Mouse (Mus musculus) frontal cortex, postnatal 36 days (tissue): ENCODE results near the gene E2f4.

Experiments
- DNase-seq, 2 experiments: peaks; one replicate each; pipeline ENCODE4 v3.0.0; 2022; ENCODE audit warnings: low spot score in 2 of 2

The E2f4 gene

DNA sequence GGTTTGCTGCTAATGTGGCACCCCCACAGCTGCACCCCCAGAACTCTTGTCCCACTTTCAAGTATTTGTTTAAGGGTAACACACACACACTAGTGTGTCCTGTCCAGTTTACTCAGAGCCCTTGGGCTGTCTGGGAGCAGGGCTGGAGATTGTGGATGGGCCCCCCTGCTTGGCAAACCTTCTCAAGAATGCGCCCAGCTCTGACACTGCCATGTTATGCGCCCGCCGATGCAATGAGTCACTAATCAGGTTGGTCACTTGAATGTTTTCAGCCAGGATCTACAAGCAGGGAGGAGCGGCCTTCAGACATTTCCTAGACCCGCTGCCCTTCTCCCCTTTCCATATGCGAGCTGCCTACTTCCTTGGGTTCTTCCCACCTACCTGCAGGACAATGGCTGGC, 5.0 kb upstream of the E2f4 start:
- DNase-seq = no peak

DNA sequence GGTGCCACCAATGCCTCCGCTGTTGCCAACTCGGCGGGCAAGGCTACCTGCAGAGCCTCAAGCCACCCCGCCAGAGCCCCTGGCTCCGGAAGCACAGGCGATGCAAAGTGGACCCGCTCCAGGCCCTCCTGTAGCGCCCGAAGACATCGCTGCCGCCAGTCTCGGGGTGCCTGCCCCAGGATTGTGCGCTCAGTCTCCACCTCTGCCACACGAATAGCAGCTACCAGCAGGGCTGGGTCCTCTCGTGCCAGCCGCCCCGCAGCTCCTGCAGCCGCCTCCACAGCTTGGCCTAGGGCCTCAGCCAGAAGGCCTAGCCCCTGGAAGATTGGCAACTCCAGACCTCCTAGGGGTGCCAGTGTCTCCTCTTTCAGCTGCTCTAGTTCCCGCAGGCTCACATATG, 4.1 kb upstream of the E2f4 start:
- DNase-seq = no peak

DNA sequence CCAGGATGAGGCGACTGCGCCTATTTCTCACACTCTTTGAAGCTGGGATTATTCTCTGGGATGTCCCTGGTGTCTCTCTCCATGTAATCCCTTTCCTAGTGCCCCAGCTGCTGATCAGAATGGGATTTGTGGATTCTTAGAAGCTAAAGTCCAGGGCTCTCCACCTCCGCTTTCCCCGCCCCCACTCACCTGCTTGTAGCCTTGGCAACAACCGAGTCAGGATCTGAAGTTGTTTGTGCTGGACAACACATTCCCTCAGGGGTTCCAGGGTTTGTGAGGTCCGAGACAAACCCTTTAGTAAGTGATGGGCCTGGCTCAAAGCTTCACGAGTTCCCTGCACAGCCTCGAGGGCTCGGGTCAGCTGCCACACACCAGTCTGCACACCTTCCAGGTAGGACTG, 2.7 kb upstream of the E2f4 start:
- no peak for DNase-seq

DNA sequence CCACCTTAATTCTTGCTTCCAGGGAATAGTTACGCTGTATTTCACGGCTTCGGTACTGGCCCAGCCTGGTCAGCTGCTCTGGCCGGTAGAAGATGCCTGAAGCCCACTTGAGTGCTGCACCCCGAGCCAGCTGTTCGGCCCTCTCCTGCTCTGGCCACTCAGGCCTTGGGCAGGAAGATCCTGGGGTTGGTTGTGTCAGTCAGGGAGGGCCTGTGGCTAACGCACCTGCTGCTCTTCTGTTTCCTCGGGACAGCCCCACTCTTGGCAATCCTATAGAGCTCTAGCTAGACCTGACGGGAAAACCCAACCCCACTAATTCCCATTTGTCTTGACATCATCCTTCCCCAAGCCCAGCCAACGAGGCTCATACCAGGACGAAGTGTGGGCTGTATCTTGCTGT, 2.2 kb upstream of the E2f4 start:
- DNase-seq = no peak

DNA sequence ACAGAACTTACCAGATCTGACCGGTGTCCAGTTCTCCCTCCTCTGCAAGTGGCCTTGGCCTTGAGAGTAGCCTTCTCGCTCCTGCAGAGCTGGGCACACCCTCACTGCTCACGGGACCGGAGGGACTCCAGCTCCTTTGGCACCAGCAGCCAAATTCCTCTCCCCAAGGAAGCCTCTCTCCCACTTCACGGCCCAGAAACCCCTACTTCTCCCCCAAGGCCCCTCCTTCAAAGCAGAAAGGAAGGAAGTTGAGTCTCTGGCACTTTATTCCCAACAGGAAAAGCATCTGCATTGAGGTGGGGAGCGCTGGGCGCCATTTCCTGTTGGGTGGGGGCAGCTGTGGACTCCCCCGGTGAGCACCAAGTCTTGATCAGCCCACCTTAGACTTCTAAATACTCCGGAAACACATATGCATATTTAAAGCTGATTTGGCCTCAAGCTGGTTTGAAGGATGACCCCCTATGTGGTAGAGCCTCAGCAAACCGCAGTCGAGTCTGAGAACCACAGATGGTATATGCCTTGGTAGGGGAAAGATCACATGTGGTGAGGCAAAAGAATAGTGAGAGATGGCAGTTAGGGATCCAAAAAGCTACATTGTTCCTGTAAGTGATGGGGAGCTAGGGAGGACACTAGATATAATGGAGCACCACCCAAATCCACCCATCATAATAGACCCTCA, 1.4 kb upstream of the E2f4 start, which contains the start of gene Exoc3l:
TSS of gene Exoc3l (minus strand) at position 207 of the 679 bp plus-strand sequence.
- no peak for DNase-seq

DNA sequence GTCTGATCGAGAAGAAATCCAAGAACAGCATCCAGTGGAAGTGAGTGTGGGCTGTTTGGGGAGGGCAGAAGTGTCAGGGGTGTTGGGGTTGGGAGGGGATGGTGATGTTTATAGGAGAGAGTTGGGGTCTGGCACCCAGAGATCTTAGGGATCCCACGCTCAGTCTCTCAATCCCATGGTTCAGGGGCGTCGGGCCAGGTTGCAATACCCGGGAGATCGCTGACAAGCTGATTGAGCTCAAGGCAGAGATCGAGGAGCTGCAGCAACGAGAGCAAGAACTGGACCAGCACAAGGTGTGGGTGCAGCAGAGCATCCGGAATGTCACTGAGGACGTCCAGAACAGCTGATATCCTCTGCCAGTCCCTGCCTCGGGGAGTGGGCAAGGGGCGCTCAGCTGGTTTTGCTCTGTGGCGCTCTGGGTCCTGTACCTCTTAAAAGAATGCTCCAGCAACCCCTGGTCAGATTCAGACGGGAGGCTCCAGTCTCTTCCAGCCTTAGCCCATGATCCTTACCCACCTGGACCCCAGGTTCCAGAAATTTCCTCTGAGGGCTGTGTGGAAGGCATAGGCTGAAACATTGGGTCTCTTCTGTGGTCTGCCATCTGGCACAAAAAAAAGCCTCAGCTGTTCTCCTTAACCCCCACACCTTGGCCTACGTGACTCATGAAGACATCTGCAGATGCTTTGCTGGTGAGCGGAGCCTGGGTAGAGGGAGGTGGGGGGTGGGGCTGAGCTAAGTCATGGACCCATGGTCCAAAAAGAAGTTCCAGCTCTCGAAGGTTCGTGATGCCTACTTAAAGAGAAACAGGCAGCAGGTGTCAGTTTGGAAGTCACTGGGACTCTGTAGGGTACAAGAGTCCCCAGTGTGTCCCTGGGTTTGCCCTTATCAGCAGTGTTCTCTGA, 1.1 kb downstream of the E2f4 start:
- no peak for DNase-seq

DNA sequence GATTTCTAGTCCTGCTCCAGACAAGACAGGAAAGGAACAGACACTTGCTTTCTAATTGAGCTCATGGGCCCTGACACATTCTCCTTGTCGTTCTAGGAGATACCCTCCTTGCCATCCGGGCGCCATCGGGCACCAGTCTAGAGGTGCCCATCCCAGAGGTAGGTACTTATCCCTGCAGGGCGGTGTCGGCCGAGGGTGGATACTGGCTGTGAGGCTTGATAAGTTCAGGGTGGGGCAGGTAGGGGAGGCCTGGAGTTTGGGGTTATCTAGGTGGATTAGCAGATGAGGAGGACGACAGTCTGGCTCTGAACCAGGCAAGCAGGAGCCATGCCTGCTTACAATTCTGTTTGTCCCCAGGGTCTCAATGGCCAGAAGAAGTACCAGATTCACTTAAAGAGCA, 2.5 kb downstream of the E2f4 start:
- DNase-seq = no peak

DNA sequence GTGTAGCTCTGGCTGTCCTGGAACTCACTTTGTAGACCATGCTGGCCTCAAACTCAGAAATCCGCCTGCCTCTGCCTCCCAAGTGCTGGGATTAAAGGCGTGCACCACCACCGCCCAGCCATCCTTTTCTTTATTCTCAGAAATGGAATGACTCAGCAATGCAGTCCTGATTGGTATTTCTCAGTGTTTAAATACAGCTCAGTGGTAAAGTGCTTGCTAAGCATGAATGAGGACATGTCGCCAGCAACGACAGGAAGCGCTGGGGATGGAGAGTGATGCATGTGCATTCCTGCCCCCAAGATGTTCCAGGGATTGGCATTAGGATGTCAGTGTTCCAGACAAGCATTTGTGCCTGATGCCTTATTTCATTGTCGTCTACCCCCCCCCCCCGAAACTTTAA, 5.9 kb downstream of the E2f4 start:
- no peak for DNase-seq

DNA sequence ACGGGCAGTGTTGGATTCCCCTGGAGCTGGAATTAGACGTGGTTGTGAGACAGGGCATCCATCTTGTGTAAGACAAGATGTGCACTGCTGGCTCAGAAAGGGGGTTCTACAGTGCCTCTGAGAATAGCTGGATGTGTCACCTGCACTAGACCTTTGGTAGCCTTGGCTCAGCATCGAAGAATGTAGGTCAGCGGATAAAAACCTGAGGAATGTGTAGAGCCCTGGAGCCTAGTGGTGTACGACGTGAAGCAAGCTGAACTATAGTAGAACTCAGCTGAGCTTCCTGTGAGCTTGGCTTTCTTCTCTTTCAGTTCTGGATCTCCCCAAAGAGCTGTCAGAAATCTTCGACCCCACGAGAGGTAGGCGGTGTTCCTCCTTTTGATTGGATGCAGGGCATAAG, 6.4 kb downstream of the E2f4 start:
- DNase-seq = no peak

DNA sequence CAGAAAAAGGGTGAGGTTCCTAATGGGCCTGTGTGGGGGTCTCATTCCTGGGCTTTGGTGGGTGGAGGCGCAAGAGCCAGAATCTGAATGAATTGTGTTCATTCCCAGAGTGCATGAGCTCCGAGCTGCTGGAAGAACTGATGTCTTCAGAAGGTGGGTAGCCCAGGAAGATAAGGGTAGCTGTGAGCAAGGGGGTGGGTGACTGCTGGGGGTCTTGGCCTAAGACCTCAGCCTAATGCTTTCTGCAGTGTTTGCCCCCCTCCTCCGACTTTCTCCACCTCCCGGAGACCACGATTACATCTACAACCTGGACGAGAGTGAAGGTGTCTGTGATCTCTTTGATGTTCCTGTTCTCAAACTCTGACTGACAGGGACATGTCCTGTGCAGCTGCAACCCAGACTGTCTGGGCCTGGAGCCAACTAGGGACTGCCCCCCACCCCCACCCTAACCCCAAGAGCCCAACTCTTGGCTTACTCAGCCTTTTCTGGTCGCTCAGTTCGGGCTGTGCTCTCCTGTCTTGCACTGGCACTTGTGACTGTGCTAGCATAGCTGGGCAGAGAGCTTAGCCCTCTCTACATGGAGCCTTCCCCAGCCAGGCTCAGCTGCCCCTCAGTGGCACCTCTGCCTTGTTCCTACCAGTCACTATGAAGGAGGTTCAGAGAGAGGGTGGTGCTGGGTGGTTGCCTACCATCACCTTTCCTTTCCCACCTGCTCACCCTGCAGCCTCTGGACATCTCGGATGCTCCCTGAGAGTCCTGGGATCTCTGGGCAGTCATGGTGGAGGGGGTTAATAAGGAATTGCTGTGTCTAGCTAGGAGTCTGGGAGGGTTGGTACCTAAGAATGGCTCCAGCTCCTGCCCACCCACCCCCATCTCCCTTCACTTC, 7.1 kb downstream of the E2f4 start:
- no peak for DNase-seq

DNA sequence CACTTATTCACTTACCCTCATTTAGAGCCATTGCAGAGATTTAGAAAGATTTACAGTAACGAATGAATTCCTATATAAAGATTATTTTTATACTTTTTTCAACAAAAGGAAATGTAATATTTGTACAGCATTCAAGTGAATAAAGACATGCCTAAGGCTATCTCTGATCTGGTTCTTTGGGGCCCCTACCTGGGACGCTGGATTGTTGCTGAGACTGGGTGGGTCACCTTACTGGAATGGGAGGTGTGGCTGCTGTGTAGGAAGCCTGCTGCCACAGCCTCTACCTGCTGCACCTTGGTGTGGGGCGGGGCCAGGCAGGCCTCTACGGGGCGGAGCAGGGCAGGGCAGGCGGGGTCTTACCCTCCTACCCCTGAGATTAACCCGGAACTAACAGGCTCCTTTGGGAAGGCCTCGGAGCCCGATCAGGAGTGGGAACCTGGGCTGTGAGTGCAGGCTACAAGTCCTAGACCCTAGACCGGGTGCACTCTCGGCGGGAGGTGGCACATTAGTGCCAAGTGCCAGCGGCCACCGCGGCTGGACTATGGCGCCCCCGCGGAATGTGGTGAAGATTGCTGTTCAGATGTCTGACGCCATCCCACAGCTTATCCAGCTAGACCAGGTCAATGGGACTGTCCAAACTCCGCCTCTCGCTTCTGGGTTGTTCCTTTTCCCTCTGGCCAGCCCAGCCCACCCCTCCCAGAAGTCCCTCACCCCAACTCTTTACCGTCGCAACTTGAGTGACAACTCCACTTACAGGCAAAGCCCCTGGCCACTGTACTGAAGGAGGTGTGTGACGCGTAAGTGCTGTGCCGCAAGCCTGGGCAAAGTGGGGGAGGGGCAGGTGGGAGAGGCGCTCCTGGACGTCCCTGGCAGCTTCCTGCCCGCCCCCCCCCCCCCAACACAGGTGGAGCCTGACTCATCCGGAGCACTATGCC, 8.0 kb downstream of the E2f4 start, which contains the start of gene Elmo3:
TSS of gene Elmo3 (plus strand) at position 391 of the 935 bp plus-strand sequence.
- peak; percentile 50 to 51 for DNase-seq

DNA sequence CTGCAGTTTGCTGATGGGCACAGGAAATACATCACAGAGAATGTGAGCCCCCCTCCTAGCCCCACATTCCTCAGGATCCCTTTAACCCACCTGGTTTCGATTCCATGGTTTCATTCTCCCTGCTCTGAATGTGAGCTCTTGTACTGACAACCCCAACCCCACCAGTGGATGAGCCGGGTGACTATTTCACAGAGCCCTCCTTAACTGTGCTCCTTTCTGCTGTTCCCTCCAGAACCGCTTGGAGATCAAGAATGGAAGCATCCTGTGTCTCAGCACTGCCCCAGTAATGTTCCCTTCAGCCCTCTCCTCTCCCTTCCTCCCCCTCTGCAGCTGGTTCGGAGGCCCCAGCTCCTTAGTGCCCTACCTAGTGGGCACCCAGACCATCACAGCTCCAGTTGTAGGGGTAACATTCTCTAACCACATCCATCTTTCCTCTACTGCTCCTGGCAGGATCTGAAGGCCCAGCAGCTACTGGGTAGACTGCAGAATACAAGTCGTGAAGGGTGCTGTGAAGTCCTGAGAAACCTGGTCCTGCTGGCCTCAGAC, 8.8 kb downstream of the E2f4 start:
- DNase-seq = no peak

DNA sequence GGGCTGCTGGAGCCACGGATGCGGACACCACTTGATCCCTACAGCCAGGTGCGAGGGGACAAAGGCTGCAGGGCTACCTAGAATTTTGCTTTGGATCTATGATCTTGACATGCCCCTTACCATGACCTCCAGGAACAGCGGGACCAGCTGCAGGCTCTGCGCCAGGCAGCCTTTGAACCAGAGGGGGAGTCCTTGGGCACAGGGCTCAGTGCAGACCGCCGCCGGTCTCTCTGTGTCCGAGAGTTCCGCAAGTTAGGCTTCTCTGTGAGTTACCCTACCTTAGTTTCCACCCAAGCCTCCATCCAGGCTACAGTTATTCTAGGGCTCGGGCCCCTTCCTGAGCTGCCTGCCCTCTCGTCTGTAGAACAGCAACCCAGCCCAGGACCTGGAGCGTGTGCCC, 10.2 kb downstream of the E2f4 start:
- DNase-seq = no peak

DNA sequence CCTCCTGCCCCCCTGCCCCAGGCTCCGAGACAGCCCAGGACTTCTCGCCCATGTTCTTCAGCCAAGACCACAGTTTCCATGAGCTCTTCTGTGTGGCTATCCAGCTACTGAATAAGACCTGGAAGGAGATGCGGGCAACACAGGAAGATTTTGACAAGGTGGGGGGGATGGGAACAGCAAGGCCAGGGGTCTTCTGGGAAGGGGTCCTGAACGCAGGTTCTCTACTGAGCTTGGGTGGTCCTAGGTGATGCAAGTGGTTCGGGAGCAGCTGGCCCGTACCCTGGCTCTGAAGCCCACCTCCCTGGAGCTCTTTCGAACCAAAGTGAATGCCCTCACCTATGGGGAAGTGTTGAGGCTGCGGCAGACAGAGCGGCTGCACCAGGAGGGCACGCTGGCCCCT, 11.0 kb downstream of the E2f4 start:
- DNase-seq = no peak

DNA sequence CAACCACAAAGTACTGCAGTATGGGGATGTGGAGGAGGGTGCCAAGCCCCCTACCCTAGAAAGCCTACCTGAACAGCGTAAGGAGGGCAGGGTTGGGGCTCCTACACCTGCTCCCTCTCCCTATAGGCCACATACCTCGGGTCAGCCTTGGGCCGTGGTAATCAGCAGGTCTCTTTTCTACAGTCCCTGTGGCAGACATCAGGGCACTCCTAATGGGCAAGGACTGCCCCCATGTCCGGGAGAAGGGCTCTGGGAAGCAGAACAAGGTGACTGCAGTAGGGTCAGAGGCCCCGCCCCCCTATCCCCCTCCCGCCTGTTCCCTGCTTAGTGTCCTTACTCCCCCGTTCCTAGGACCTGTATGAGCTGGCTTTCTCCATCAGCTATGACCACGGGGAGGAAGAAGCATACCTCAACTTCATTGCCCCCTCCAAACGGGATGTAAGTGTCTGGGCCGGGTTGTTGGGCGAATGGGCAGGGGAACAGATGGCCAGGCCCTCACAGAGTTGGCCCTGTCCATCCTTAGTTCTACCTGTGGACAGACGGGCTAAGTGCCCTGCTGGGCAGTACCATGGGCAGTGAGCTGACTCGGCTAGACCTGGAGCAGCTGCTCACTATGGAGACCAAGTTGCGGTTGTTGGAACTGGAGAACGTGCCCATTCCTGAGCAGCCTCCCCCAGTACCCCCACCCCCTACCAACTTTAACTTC, 11.8 kb downstream of the E2f4 start:
- DNase-seq = no peak

DNA sequence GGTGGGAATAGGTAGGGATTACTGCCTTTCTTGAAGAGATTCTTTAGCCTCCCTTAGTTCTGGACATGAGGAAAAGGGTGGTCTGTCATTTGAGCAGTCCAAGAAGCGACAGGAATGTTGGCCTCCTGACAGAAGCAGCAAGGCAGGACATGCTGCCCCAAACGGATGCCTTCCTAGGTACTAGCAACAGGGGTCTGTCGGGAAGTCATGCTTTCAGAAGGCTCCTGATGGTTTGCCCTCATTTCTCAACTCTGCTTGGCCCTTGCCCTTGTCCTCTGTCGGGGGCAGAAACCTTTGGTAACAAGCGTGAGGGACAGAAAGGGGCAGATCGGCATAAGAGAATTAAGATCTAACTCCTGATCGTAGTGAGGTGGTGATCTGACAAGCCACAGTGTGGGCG, 12.7 kb downstream of the E2f4 start:
- no peak for DNase-seq

DNA sequence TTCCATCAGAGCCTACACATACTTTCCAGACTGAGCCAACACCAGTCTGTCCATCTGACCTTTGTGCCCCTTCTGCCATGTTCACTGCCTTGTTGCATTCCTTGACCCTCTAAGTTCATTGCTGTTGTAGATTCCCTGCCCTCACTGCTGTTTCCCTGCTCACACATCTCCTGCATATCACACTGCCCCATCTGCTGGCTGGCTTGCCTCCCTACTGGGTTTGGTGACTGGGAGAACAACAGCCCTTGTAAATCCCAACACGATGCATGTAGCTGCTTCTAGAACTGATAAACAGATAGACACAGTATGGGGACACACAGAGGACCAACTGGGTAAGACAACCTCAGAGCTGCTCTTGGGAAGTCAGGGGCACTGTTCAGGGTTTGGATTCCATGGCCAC, 14.3 kb downstream of the E2f4 start:
- DNase-seq = no peak

DNA sequence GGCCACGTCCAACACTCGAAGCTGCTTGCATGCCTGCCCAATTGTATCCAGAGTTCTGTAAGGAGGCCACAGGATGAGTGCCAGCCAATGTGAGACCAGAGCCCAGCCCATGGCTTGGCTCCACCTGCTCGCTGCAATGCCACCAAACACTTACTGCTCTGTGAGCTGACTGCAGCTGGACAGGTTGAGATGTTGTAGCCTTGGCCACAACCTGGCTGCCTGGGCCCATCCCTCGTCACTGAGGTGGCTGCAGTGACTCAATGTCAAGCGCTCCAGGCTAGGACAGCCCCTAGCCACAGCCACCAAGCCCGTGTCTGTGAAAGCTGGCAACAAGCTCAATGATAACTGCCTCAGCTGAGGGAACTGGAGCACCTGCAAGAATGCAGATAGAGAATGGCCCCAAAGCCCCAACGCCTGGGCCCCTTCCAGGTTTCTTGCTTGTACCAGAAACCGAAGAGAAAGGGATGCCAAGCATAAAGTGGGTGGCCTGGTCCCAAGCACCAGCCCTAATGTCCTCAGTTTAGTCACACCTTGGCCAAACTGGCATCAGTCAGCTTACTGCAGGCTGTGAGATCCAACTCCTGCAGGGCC, 15.5 kb downstream of the E2f4 start:
- no peak for DNase-seq

DNA sequence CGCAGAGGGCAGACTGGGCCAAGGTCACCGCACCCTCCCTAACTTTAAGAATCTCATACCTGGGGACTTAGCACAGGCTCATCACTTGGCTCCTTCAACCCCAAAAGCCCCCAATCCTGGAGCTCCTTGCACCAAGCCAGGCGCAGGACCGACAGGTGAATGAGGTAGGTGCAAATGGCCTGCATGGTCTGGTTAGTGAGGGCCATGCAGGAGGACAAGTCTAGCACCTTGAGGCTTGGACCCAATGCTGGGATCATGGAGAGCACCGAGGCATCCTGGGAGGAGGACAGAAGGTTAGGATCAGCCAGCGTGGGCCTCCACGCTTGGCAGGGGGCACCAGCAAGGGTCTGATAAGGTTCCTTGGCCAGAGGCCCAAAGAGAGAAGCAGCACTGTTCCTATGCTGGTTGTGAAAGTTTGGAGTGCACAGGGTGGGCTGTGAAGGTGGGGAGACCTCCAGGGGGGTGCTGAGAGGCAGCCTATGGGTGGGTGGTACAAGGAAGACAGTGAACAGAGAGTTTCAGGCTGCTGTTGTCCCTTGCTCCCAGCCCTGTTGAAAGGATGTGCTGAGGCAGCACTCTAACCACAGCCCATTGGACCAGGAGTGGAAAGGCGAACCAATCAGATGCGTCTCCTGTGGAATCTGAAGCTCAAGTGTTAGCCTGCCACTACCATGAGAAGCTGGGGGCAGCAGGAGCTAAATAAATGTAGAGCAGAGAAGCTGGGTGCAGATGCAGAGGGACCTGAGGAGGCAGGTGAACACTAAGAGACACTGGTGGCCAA, 16.3 kb downstream of the E2f4 start:
- no peak for DNase-seq
